ENCODE assay signal across 8 mouse cellular contexts in genomic region chr14:52304644-52305271, GRCm38 (mm10). TPM values are rescaled to one million over a fixed set of nuclear protein-coding genes. Genes with fewer than 3 reads are reported as not detected.
DNase-seq lines count a peak whose midpoint lies in the region; ATAC-seq and TF ChIP-seq lines count a peak whose summit lies in the region.

Gene Mettl3 (minus strand): TSS chr14:52305128.

- H3K4me2 ChIP-seq in heart, embryonic 15.5 days, result peak within 1 kb of the TSS; percentile 69
- peak within 1 kb of the TSS; percentile 85 for H3K4me2 ChIP-seq in liver, embryonic 14.5 days (ENCODE audit: low read depth)
- peak within 1 kb of the TSS; percentile 73 for H3K4me2 ChIP-seq in neural tube, embryonic 11.5 days (ENCODE audit: low read depth)
- H3K4me2 ChIP-seq in stomach, postnatal 0 days (replicated peaks; ENCODE audit: low read depth), result peak within 1 kb of the TSS; percentile 71

- H3K27ac ChIP-seq in forebrain, embryonic 10.5 days, result peak within 1 kb of the TSS; percentile 95
- peak within 1 kb of the TSS; percentile 90 for H3K27ac ChIP-seq in heart, embryonic 15.5 days
- H3K27ac ChIP-seq in liver, embryonic 14.5 days, result peak within 1 kb of the TSS; percentile 89
- peak within 1 kb of the TSS; percentile 70 for H3K27ac ChIP-seq in neural tube, embryonic 11.5 days (ENCODE audit: low read depth, low read length)
- peak within 1 kb of the TSS; percentile 95 for H3K27ac ChIP-seq in stomach, postnatal 0 days (replicated peaks)

- no peaks in the 10 kb centered on the region for H3K9me3 ChIP-seq in forebrain, embryonic 10.5 days
- H3K9me3 ChIP-seq in heart, embryonic 15.5 days (replicated peaks), result no peaks in the 10 kb centered on the region
- H3K9me3 ChIP-seq in liver, embryonic 14.5 days (ENCODE audit: control insufficient read depth, low read length), result no peaks in the 10 kb centered on the region
- H3K9me3 ChIP-seq in neural tube, embryonic 11.5 days (ENCODE audit: control insufficient read depth, low read length), result no peaks in the 10 kb centered on the region
- H3K9me3 ChIP-seq in stomach, postnatal 0 days (ENCODE audit: control insufficient read depth, low read length), result no peaks in the 10 kb centered on the region

- peaks cover 17% of the 10 kb centered on the region for H3K4me1 ChIP-seq in forebrain, embryonic 10.5 days
- H3K4me1 ChIP-seq in heart, embryonic 15.5 days (replicated peaks), result peaks cover 4% of the 10 kb centered on the region
- peaks cover 16 to 24% of the 10 kb centered on the region in 2 experiments for H3K4me1 ChIP-seq in liver, embryonic 14.5 days (replicated peaks; ENCODE audit: control insufficient read depth in 2 of 2, insufficient read depth in 2 of 2, low read length in 1 of 2)
- H3K4me1 ChIP-seq in neural tube, embryonic 11.5 days (ENCODE audit: control insufficient read depth, insufficient read depth, low read length), result peaks cover 3% of the 10 kb centered on the region; the same call in 1 of the 2 replicates
- H3K4me1 ChIP-seq in stomach, postnatal 0 days (replicated peaks; ENCODE audit: control insufficient read depth, insufficient read depth), result no peaks in the 10 kb centered on the region

- ATAC-seq in heart, embryonic 15.5 days (replicated peaks; ENCODE audit: insufficient number of reproducible peaks, insufficient read depth, low FRiP score, low read depth), result peak; percentile 93
- peak; percentile 90 for ATAC-seq in liver, embryonic 14.5 days (ENCODE audit: insufficient read depth)
- peak; percentile 92 for ATAC-seq in neural tube, embryonic 11.5 days (ENCODE audit: insufficient read depth, low FRiP score, low TSS enrichment)
- peak; percentile 98 for ATAC-seq in stomach, postnatal 0 days (ENCODE audit: low FRiP score, low TSS enrichment)

- peaks cover 33% of the 10 kb centered on the region for H3K36me3 ChIP-seq in forebrain, embryonic 10.5 days (replicated peaks)
- H3K36me3 ChIP-seq in heart, embryonic 15.5 days, result peaks cover 7% of the 10 kb centered on the region
- peaks cover 3% of the 10 kb centered on the region for H3K36me3 ChIP-seq in liver, embryonic 14.5 days (replicated peaks; ENCODE audit: control insufficient read depth, insufficient read depth, low read depth)
- H3K36me3 ChIP-seq in neural tube, embryonic 11.5 days (ENCODE audit: control insufficient read depth, insufficient read depth, low read length), result no peaks in the 10 kb centered on the region; the same call in 1 of the 2 replicates
- H3K36me3 ChIP-seq in stomach, postnatal 0 days (ENCODE audit: control insufficient read depth, insufficient read depth, low read length), result no peaks in the 10 kb centered on the region

- H3K27me3 ChIP-seq in forebrain, embryonic 10.5 days (ENCODE audit: poor library complexity, severe bottlenecking), result no peaks in the 10 kb centered on the region
- H3K27me3 ChIP-seq in heart, embryonic 15.5 days, result no peaks in the 10 kb centered on the region
- no peaks in the 10 kb centered on the region for H3K27me3 ChIP-seq in liver, embryonic 14.5 days (ENCODE audit: control insufficient read depth, insufficient read depth, low read length)
- no peaks in the 10 kb centered on the region for H3K27me3 ChIP-seq in neural tube, embryonic 11.5 days (ENCODE audit: control insufficient read depth, insufficient read depth, low read length)
- H3K27me3 ChIP-seq in stomach, postnatal 0 days (ENCODE audit: control insufficient read depth, insufficient read depth, low read length), result no peaks in the 10 kb centered on the region

- WGBS in forebrain, embryonic 10.5 days, result 1% methylated on average over 46 of the region's 46 CpGs
- WGBS in heart, embryonic 15.5 days, result under 1% methylated on average over 46 of the region's 46 CpGs
- WGBS in liver, embryonic 14.5 days (ENCODE audit: insufficient replicate concordance), result under 1% methylated on average over 45 of the region's 46 CpGs
- WGBS in neural tube, embryonic 11.5 days, result under 1% methylated on average over 45 of the region's 46 CpGs
- WGBS in stomach, postnatal 0 days, result 0% methylated on average over 46 of the region's 46 CpGs

- TF ChIP-seq EP300 in liver, embryonic 14.5 days (IDR thresholded peaks at IDR 0.05; ENCODE audit: low read depth), result no peak; the same call in 1 of the 2 replicates
- no peak for TF ChIP-seq EP300 in stomach, postnatal 0 days (optimal IDR thresholded peaks at IDR 0.05)

- peak within 1 kb of the TSS; percentile 64 for H3K9ac ChIP-seq in heart, embryonic 15.5 days
- peak within 1 kb of the TSS; percentile 87 for H3K9ac ChIP-seq in liver, embryonic 14.5 days (replicated peaks)
- H3K9ac ChIP-seq in neural tube, embryonic 11.5 days (ENCODE audit: low read length), result peak within 1 kb of the TSS; percentile 71
- peak within 1 kb of the TSS; percentile 70 for H3K9ac ChIP-seq in stomach, postnatal 0 days (ENCODE audit: low read length)

- H3K4me3 ChIP-seq in forebrain, embryonic 10.5 days, result peak within 1 kb of the TSS; percentile 80
- peak within 1 kb of the TSS; percentile 69 for H3K4me3 ChIP-seq in heart, embryonic 15.5 days
- peak within 1 kb of the TSS; percentile 90 to 93 for H3K4me3 ChIP-seq in liver, embryonic 14.5 days (ENCODE audit: insufficient read depth in 1 of 2, low read depth in 2 of 2, low read length in 2 of 2)
- H3K4me3 ChIP-seq in neural tube, embryonic 11.5 days (ENCODE audit: low read depth, low read length), result peak within 1 kb of the TSS; percentile 56
- H3K4me3 ChIP-seq in stomach, postnatal 0 days (ENCODE audit: low read depth, low read length), result peak within 1 kb of the TSS; percentile 66

- TF ChIP-seq CTCF in liver, embryonic 14.5 days (IDR thresholded peaks at IDR 0.05; ENCODE audit: low read depth), result 0 out of 2 replicates have a peak, but pooled peaks have one; percentile 5
- TF ChIP-seq CTCF in stomach, postnatal 0 days (IDR thresholded peaks at IDR 0.05; ENCODE audit: low read depth), result peak; percentile 44

- DNase-seq in CD8-positive naive resting alpha-beta T cell, adult 2 months (ENCODE audit: low read depth in 2 of 2, low spot score in 2 of 2), result peak; percentile 80
- DNase-seq in c-Kit-positive CD71-negative TER-119-negative erythroid progenitor cells, embryonic 14.5 days (ENCODE audit: low read depth), result peak; percentile 90
- peak; percentile 93 for DNase-seq in forebrain, embryonic 10.5 days (ENCODE audit: extremely low spot score, low spot score)
- peak; percentile 95 to 96 for DNase-seq in kidney, postnatal 25 days
- peak; percentile 85 to 94 (median 87) for DNase-seq in liver, embryonic 14.5 days (ENCODE audit: low read depth in 3 of 3, low spot score in 3 of 3)
- DNase-seq in neural tube, embryonic 11.5 days (ENCODE audit: low spot score), result peak; percentile 93
- peak; percentile 91 for DNase-seq in stomach, postnatal 0 days (ENCODE audit: low spot score)

RNA-seq across cellular contexts. Expression of gene Mettl3, which starts in this region (rescaled TPM):
- 64.4 and 69.9 TPM in 2 replicates for polyA plus RNA-seq in forebrain, embryonic 10.5 days (2016; fragmentation: Nextera tagmentation; extraction: Ambion mirVana)
- 23.5 and 29.7 TPM in 2 replicates for polyA plus RNA-seq in heart, embryonic 15.5 days (2015; fragmentation: Nextera tagmentation; extraction: Ambion mirVana)
- polyA plus RNA-seq in liver, embryonic 14.5 days (2012; rRNA removed), result 14.5 and 15.3 TPM in 2 replicates
- polyA plus RNA-seq in liver, embryonic 14.5 days (2014; fragmentation: Nextera tagmentation; extraction: Ambion mirVana), result 18.1 and 18.2 TPM in 2 replicates
- 47.1 and 54.6 TPM in 2 replicates for polyA plus RNA-seq in neural tube, embryonic 11.5 days (2014; fragmentation: Nextera tagmentation; extraction: Ambion mirVana)
- polyA plus RNA-seq in stomach, postnatal 0 days (2015; fragmentation: Nextera tagmentation; extraction: Ambion mirVana), result 13.7 and 15.9 TPM in 2 replicates

Comparison
In these comparisons a context has a peak if more than half of its experiments do, and no peak if none do; other contexts are left out.
1. Peak in every context shown above with its lines: DNase-seq, ATAC-seq, H3K4me3 ChIP-seq and H3K27ac ChIP-seq.